Mouse (Mus musculus): ENCODE data around the gene Syt16.

GRCm38 (mm10) chr12:74043755-74044154, 46.3 kb downstream of the Syt16 start:
- TF ChIP-seq E2F4 (IDR thresholded peaks at IDR 0.05; ENCODE audit: insufficient replicate concordance, low read depth, low read length) (no peak), RCOR1 (conservative IDR thresholded peaks at IDR 0.05; ENCODE audit: low read depth, low read length) (no peak), HCFC1 (IDR thresholded peaks at IDR 0.05; ENCODE audit: low read depth, low read length) (no peak), USF1 (IDR thresholded peaks at IDR 0.05; ENCODE audit: low read depth, low read length) (no peak), MAFK (IDR thresholded peaks at IDR 0.05; ENCODE audit: insufficient replicate concordance, low read length) (no peak), POLR2AphosphoS2 (IDR thresholded peaks at IDR 0.05; ENCODE audit: low read depth, low read length) (no peak), JUND (conservative IDR thresholded peaks at IDR 0.05; ENCODE audit: low read depth, low read length) (no peak), EP300 (IDR thresholded peaks at IDR 0.05; ENCODE audit: low read length) (no peak), POLR2A (IDR thresholded peaks at IDR 0.05; ENCODE audit: low read depth, low read length) (no peak)
